Mouse (Mus musculus): ENCODE data around the gene Cdk2ap1. TPM values are rescaled to one million over a fixed set of nuclear protein-coding genes. Genes with fewer than 3 reads are reported as not detected.
A peak's percentile ranks its signal among the peaks of the same experiment; 100 is the strongest.
"Not testable (repeated sequence)": the region's sequence is repeated elsewhere in the genome, so short reads cannot be mapped to it uniquely, and the experiment has no call there.

Cdk2ap1 gene
- polyA plus RNA-seq, 1 experiment from 2014 or later: 39.3 TPM

DNA sequence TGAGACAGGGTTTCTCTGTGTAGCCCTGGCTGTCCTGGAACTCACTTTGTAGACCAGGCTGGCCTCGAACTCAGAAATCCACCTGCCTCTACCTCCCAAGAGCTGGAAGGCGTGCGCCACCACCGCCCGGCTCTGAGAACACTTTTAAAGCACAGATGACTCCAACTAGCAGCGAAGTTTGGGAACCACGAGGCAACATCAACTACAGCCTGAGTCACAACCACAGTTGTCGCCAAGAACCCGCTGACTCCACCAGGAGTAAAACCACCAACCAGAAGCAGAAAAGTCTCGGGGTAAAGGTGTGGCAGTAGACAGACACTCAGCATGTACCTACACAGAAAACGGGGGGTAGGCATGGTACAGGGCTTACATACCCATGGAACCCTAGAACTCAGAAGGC, 52.8 kb downstream of the Cdk2ap1 start:
- Histone ChIP-seq H3K36me3 (ENCODE audit: insufficient read depth, low read length) (no peaks in the 10 kb centered on the region; the same call in 1 of the 2 replicates), H3K4me2 (replicated peaks; ENCODE audit: low read depth, low read length) (no peak overlapping the region), H3K9ac (replicated peaks; ENCODE audit: low read depth) (no peak overlapping the region), H3K27ac (ENCODE audit: low read length) (no peak overlapping the region), H3K27me3 (replicated peaks; ENCODE audit: insufficient read depth, low read length) (no peaks in the 10 kb centered on the region), H3K4me1 (ENCODE audit: insufficient read depth, low read depth, low read length) (no peaks in the 10 kb centered on the region), H3K4me3 (ENCODE audit: low read depth, low read length) (no peak overlapping the region), H3K9me3 (ENCODE audit: low read length) (no peaks in the 10 kb centered on the region)
- no peak for ATAC-seq
- TF ChIP-seq CTCF (IDR thresholded peaks at IDR 0.05) (no peak), EP300 (IDR thresholded peaks at IDR 0.05) (no peak)
- DNase-seq (ENCODE audit: low spot score): no peak
- WGBS: 93% methylated on average over 11 of the region's 11 CpGs

GRCm38 (mm10) chr5:124309155-124309554, 53.7 kb downstream of the Cdk2ap1 start:
- Histone ChIP-seq H3K27ac (ENCODE audit: low read length) (no peak overlapping the region), H3K27me3 (replicated peaks; ENCODE audit: insufficient read depth, low read length) (no peaks in the 10 kb centered on the region), H3K4me2 (replicated peaks; ENCODE audit: low read depth, low read length) (no peak overlapping the region), H3K9ac (replicated peaks; ENCODE audit: low read depth) (no peak overlapping the region), H3K36me3 (ENCODE audit: insufficient read depth, low read length) (no peaks in the 10 kb centered on the region; the same call in 1 of the 2 replicates), H3K9me3 (ENCODE audit: low read length) (no peaks in the 10 kb centered on the region), H3K4me1 (ENCODE audit: insufficient read depth, low read depth, low read length) (no peaks in the 10 kb centered on the region), H3K4me3 (ENCODE audit: low read depth, low read length) (no peak overlapping the region)
- WGBS: 82% methylated on average over 10 of the region's 10 CpGs
- ATAC-seq (no peak), DNase-seq (ENCODE audit: low spot score) (no peak)
- TF ChIP-seq EP300 (IDR thresholded peaks at IDR 0.05): no peak
- TF ChIP-seq CTCF (IDR thresholded peaks at IDR 0.05): no peak

DNA sequence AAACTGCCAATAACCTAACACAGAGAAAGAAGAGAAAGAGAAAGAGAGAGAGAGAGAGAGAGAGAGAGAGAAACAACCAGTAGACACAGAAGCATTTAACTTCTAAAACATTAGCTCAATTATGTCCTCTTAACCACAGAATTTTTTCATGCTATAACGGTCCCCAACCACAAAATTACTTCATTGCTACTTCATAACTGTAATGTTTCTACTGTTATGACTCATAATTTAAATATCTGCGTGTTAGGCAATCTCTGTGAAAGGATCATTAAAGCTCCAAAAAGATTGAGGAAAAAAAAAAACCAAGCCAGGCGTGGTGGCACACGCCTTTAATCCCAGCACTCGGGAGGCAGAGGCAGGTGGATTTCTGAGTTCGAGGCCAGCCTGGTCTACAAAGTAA, 60.0 kb downstream of the Cdk2ap1 start:
- not testable (repeated sequence) for H3K4me2 ChIP-seq (replicated peaks; ENCODE audit: low read depth, low read length); H3K4me1 ChIP-seq (ENCODE audit: insufficient read depth, low read depth, low read length); H3K9me3 ChIP-seq (ENCODE audit: low read length); H3K27ac ChIP-seq (ENCODE audit: low read length); H3K9ac ChIP-seq (replicated peaks; ENCODE audit: low read depth); H3K36me3 ChIP-seq (ENCODE audit: insufficient read depth, low read length); H3K4me3 ChIP-seq (ENCODE audit: low read depth, low read length); H3K27me3 ChIP-seq (replicated peaks; ENCODE audit: insufficient read depth, low read length); ATAC-seq
- 75% methylated on average over 6 of the region's 6 CpGs for WGBS
- peak; percentile 34 for DNase-seq (ENCODE audit: low spot score)

GRCm38 (mm10) chr5:124300132-124300531, 62.8 kb downstream of the Cdk2ap1 start:
- peaks cover 6% of the 10 kb centered on the region for H3K36me3 ChIP-seq (ENCODE audit: insufficient read depth, low read length)
- ATAC-seq (no peak), DNase-seq (ENCODE audit: low spot score) (no peak)
- no peaks in the 10 kb centered on the region for H3K27me3 ChIP-seq (replicated peaks; ENCODE audit: insufficient read depth, low read length)
- no peak overlapping the region for H3K4me2 ChIP-seq (replicated peaks; ENCODE audit: low read depth, low read length)
- H3K9me3 ChIP-seq (ENCODE audit: low read length): no peaks in the 10 kb centered on the region
- H3K4me3 ChIP-seq (ENCODE audit: low read depth, low read length): no peak overlapping the region
- H3K9ac ChIP-seq (replicated peaks; ENCODE audit: low read depth): no peak overlapping the region
- TF ChIP-seq CTCF (IDR thresholded peaks at IDR 0.05) (no peak), EP300 (IDR thresholded peaks at IDR 0.05) (no peak)
- H3K4me1 ChIP-seq (ENCODE audit: insufficient read depth, low read depth, low read length): no peaks in the 10 kb centered on the region
- H3K27ac ChIP-seq (ENCODE audit: low read length): no peak overlapping the region
- 60% methylated on average over 4 of the region's 4 CpGs for WGBS

- peak; percentile 32 for DNase-seq (ENCODE audit: low spot score)
- H3K4me2 ChIP-seq (replicated peaks; ENCODE audit: low read depth, low read length); ATAC-seq; H3K27ac ChIP-seq (ENCODE audit: low read length); H3K9me3 ChIP-seq (ENCODE audit: low read length); H3K9ac ChIP-seq (replicated peaks; ENCODE audit: low read depth); H3K27me3 ChIP-seq (replicated peaks; ENCODE audit: insufficient read depth, low read length); H3K4me3 ChIP-seq (ENCODE audit: low read depth, low read length); H3K4me1 ChIP-seq (ENCODE audit: insufficient read depth, low read depth, low read length); H3K36me3 ChIP-seq (ENCODE audit: insufficient read depth, low read length): not testable (repeated sequence)
- 55% methylated on average over 3 of the region's 4 CpGs for WGBS
- TF ChIP-seq CTCF (IDR thresholded peaks at IDR 0.05): peak; percentile 77
Measured at GRCm38 (mm10) chr5:124299307-124299706, 63.6 kb downstream of the Cdk2ap1 start.

GRCm38 (mm10) chr5:124296475-124296874, 66.4 kb downstream of the Cdk2ap1 start:
- Histone ChIP-seq H3K4me2 (replicated peaks; ENCODE audit: low read depth, low read length) (no peak overlapping the region), H3K9me3 (ENCODE audit: low read length) (no peaks in the 10 kb centered on the region), H3K27ac (ENCODE audit: low read length) (no peak overlapping the region), H3K36me3 (ENCODE audit: insufficient read depth, low read length) (peaks cover 6% of the 10 kb centered on the region; the same call in 1 of the 2 replicates), H3K4me3 (ENCODE audit: low read depth, low read length) (no peak overlapping the region), H3K9ac (replicated peaks; ENCODE audit: low read depth) (no peak overlapping the region), H3K27me3 (replicated peaks; ENCODE audit: insufficient read depth, low read length) (no peaks in the 10 kb centered on the region), H3K4me1 (ENCODE audit: insufficient read depth, low read depth, low read length) (no peaks in the 10 kb centered on the region)
- DNase-seq (ENCODE audit: low spot score) (no peak), ATAC-seq (no peak)
- no peak for TF ChIP-seq CTCF (IDR thresholded peaks at IDR 0.05)
- no peak for TF ChIP-seq EP300 (IDR thresholded peaks at IDR 0.05)
- 92% methylated on average over 4 of the region's 4 CpGs for WGBS

Other genes starting within 250 kb of the Cdk2ap1 start
- gene Arl6ip4, start 247.0 kb downstream of the Cdk2ap1 start, polyA plus RNA-seq (2015; fragmentation: Nextera tagmentation; extraction: Ambion mirVana): 92.2 and 99.7 TPM in 2 replicates
- 9.2 and 10.5 TPM in 2 replicates for gene Pitpnm2, start 113.3 kb downstream of the Cdk2ap1 start, polyA plus RNA-seq (2015; fragmentation: Nextera tagmentation; extraction: Ambion mirVana)
- gene Mphosph9, start 35.1 kb downstream of the Cdk2ap1 start, polyA plus RNA-seq (2015; fragmentation: Nextera tagmentation; extraction: Ambion mirVana): 3.2 and 3.4 TPM in 2 replicates
- 6.1 and 7.7 TPM in 2 replicates for gene 2810006K23Rik, start 35.0 kb downstream of the Cdk2ap1 start, polyA plus RNA-seq (2015; fragmentation: Nextera tagmentation; extraction: Ambion mirVana)
- 46.5 and 58.0 TPM in 2 replicates for gene Sbno1, start 62.9 kb upstream of the Cdk2ap1 start, polyA plus RNA-seq (2015; fragmentation: Nextera tagmentation; extraction: Ambion mirVana)
- gene Kmt5a, start 76.8 kb upstream of the Cdk2ap1 start, polyA plus RNA-seq (2015; fragmentation: Nextera tagmentation; extraction: Ambion mirVana): 18.0 and 21.9 TPM in 2 replicates
- 31.5 and 32.7 TPM in 2 replicates for gene Rilpl2, start 115.3 kb upstream of the Cdk2ap1 start, polyA plus RNA-seq (2015; fragmentation: Nextera tagmentation; extraction: Ambion mirVana)
- 11.7 and 12.8 TPM in 2 replicates for gene Snrnp35, start 120.1 kb upstream of the Cdk2ap1 start, polyA plus RNA-seq (2015; fragmentation: Nextera tagmentation; extraction: Ambion mirVana)
- gene Rilpl1, start 168.3 kb upstream of the Cdk2ap1 start, polyA plus RNA-seq (2015; fragmentation: Nextera tagmentation; extraction: Ambion mirVana): 24.4 and 26.6 TPM in 2 replicates
- 478 and 479 TPM in 2 replicates for gene Tmed2, start 177.6 kb upstream of the Cdk2ap1 start, polyA plus RNA-seq (2015; fragmentation: Nextera tagmentation; extraction: Ambion mirVana)
- gene Ddx55, start 189.8 kb upstream of the Cdk2ap1 start, polyA plus RNA-seq (2015; fragmentation: Nextera tagmentation; extraction: Ambion mirVana): 6.3 and 6.7 TPM in 2 replicates
- 44.4 and 46.6 TPM in 2 replicates for gene Eif2b1, start 216.0 kb upstream of the Cdk2ap1 start, polyA plus RNA-seq (2015; fragmentation: Nextera tagmentation; extraction: Ambion mirVana)
- 23.5 and 25.3 TPM in 2 replicates for gene Gtf2h3, start 216.1 kb upstream of the Cdk2ap1 start, polyA plus RNA-seq (2015; fragmentation: Nextera tagmentation; extraction: Ambion mirVana)